Mouse (Mus musculus) E14TG2a.4 (cell line): Measurements from ENCODE around the gene Shb.

Source experiments
- H3K27me3 ChIP-seq: 2 replicates; pipeline ENCODE4 v1.6.1; 2014; ENCODE audit warnings: low read length, control low read depth; ENCODE audit not compliant: insufficient read depth
- H3K36me3 ChIP-seq: 2 replicates; pipeline ENCODE4 v1.6.1; 2014; ENCODE audit warnings: low read length, control low read depth; ENCODE audit not compliant: insufficient read depth
- H3K4me1 ChIP-seq: replicated peaks from 2 replicates; pipeline ENCODE4 v1.6.1; 2014; ENCODE audit warnings: low read depth, low read length, control low read depth
- H3K4me3 ChIP-seq: replicated peaks from 2 replicates; pipeline ENCODE4 v1.5.1; 2014; ENCODE audit warnings: mild to moderate bottlenecking, low read length
- H3K9me3 ChIP-seq: 2 replicates; pipeline ENCODE4 v1.6.1; 2014; ENCODE audit warnings: low read length, control low read depth
- CTCF ChIP-seq: conservative IDR thresholded peaks from 2 replicates; pipeline ENCODE4 v1.5.1; 2014; ENCODE audit warnings: low read length
- NANOG ChIP-seq: IDR thresholded peaks from 2 replicates; pipeline ENCODE4 v1.6.1; 2014; ENCODE audit warnings: borderline replicate concordance, low read length, mixed read lengths
- POU5F1 ChIP-seq: IDR thresholded peaks from 2 replicates; pipeline ENCODE4 v1.6.1; 2014; ENCODE audit warnings: low read length, borderline replicate concordance

Shb gene

GRCm38 (mm10) chr4:45493786-45494400 lies 38.4 kb downstream of the Shb start:
- H3K9me3 ChIP-seq = no peaks in the 10 kb centered on the region
- H3K36me3 ChIP-seq = no peaks in the 10 kb centered on the region
- H3K4me1 ChIP-seq = peaks cover 97% of the 10 kb centered on the region
- no peak for TF ChIP-seq NANOG
- TF ChIP-seq POU5F1 = no peak
- no peak for TF ChIP-seq CTCF
- H3K4me3 ChIP-seq = peak overlapping the region; percentile 41
- H3K27me3 ChIP-seq = peaks cover 20% of the 10 kb centered on the region

- H3K9me3 ChIP-seq = no peaks in the 10 kb centered on the region
- peaks cover 97% of the 10 kb centered on the region for H3K4me1 ChIP-seq
- H3K27me3 ChIP-seq = peaks cover 17% of the 10 kb centered on the region
- H3K36me3 ChIP-seq = peaks cover 4% of the 10 kb centered on the region
- peak overlapping the region; percentile 41; the same call in 1 of the 2 replicates for H3K4me3 ChIP-seq
- TF ChIP-seq CTCF (no peak), POU5F1 (no peak), NANOG (no peak)
Observed at GRCm38 (mm10) chr4:45493118-45493517, 39.2 kb downstream of the Shb start.

- H3K36me3 ChIP-seq = peaks cover 8% of the 10 kb centered on the region
- TF ChIP-seq CTCF (no peak), POU5F1 (no peak), NANOG (no peak)
- H3K4me1 ChIP-seq = peaks cover 97% of the 10 kb centered on the region
- peaks cover 14% of the 10 kb centered on the region; the same call in 1 of the 2 replicates for H3K27me3 ChIP-seq
- H3K9me3 ChIP-seq = no peaks in the 10 kb centered on the region
- peak overlapping the region; percentile 41; the same call in 1 of the 2 replicates for H3K4me3 ChIP-seq
Observed at GRCm38 (mm10) chr4:45492681-45493081, 39.6 kb downstream of the Shb start.

GRCm38 (mm10) chr4:45491685-45492601 lies 40.3 kb downstream of the Shb start:
- no peak for TF ChIP-seq NANOG
- Histone ChIP-seq H3K4me1 (peaks cover 97% of the 10 kb centered on the region), H3K4me3 (peak overlapping the region; percentile 17; the same call in 1 of the 2 replicates), H3K9me3 (no peaks in the 10 kb centered on the region), H3K27me3 (peaks cover 14% of the 10 kb centered on the region; the same call in 1 of the 2 replicates), H3K36me3 (peaks cover 15% of the 10 kb centered on the region)

GRCm38 (mm10) chr4:45491119-45491679 lies 41.1 kb downstream of the Shb start:
- no peak for TF ChIP-seq NANOG
- TF ChIP-seq CTCF = no peak
- no peak for TF ChIP-seq POU5F1
- peaks cover 23% of the 10 kb centered on the region for H3K36me3 ChIP-seq
- H3K27me3 ChIP-seq = peaks cover 14% of the 10 kb centered on the region; the same call in 1 of the 2 replicates
- H3K4me1 ChIP-seq = peaks cover 93% of the 10 kb centered on the region
- no peaks in the 10 kb centered on the region for H3K9me3 ChIP-seq
- peak overlapping the region; percentile 17 for H3K4me3 ChIP-seq

- peak; percentile 58; the same call in 1 of the 2 replicates for TF ChIP-seq NANOG
- TF ChIP-seq CTCF = no peak
- H3K9me3 ChIP-seq = no peaks in the 10 kb centered on the region
Observed at GRCm38 (mm10) chr4:45490036-45490752, 42.1 kb downstream of the Shb start.

GRCm38 (mm10) chr4:45489141-45490035 lies 42.9 kb downstream of the Shb start:
- TF ChIP-seq NANOG (no peak), POU5F1 (no peak)
- H3K27me3 ChIP-seq = peaks cover 7% of the 10 kb centered on the region; the same call in 1 of the 2 replicates
- peaks cover 79% of the 10 kb centered on the region for H3K4me1 ChIP-seq
- no peaks in the 10 kb centered on the region for H3K9me3 ChIP-seq
- peak overlapping the region; percentile 58 for H3K4me3 ChIP-seq
- H3K36me3 ChIP-seq = peaks cover 39% of the 10 kb centered on the region

More at GRCm38 (mm10) chr4:45490036-45490752, 42.1 kb downstream of the Shb start:
- Histone ChIP-seq H3K27me3 (peaks cover 12% of the 10 kb centered on the region; the same call in 1 of the 2 replicates), H3K4me1 (peaks cover 83% of the 10 kb centered on the region), H3K36me3 (peaks cover 33% of the 10 kb centered on the region), H3K4me3 (peak overlapping the region; percentile 58)
